Mouse (Mus musculus) fat pad, adult 2 months (tissue): Measurements from ENCODE around the gene 2410004P03Rik.
"Not testable (repeated sequence)": the region's sequence is repeated elsewhere in the genome, so short reads cannot be mapped to it uniquely, and the experiment has no call there.

Experiments used
- DNase-seq: peaks from one replicate; pipeline ENCODE4 v3.0.0-alpha.2; 2011; ENCODE audit warnings: low read depth, low spot score; ENCODE audit errors: extremely low read depth

Gene 2410004P03Rik

GRCm38 (mm10) chr12:17022145-17022544 is 10.6 kb upstream of the 2410004P03Rik start:
- no peak for DNase-seq

GRCm38 (mm10) chr12:17021125-17021524 is 9.6 kb upstream of the 2410004P03Rik start:
- not testable (repeated sequence) for DNase-seq

- DNase-seq: no peak
Measured at GRCm38 (mm10) chr12:17018468-17018867, 6.9 kb upstream of the 2410004P03Rik start.

- DNase-seq: no peak
Measured at GRCm38 (mm10) chr12:17015711-17016110, 4.2 kb upstream of the 2410004P03Rik start.

GRCm38 (mm10) chr12:17012067-17012899 is 756 bp upstream of the 2410004P03Rik start:
- no peak for DNase-seq

- DNase-seq: no peak
Measured at GRCm38 (mm10) chr12:17009466-17009865, 2.1 kb downstream of the 2410004P03Rik start.

- DNase-seq: no peak
Measured at GRCm38 (mm10) chr12:17001211-17001610, 10.3 kb downstream of the 2410004P03Rik start.

- no peak for DNase-seq
Measured at GRCm38 (mm10) chr12:17000628-17001027, 10.9 kb downstream of the 2410004P03Rik start.

- no peak for DNase-seq
Measured at GRCm38 (mm10) chr12:16999739-17000497, 11.6 kb downstream of the 2410004P03Rik start, which contains the start of gene Pqlc3. TSS of gene Pqlc3 (minus strand) at chr12:17000408.

- no peak for DNase-seq
Measured at GRCm38 (mm10) chr12:16999146-16999545, 12.4 kb downstream of the 2410004P03Rik start.

- DNase-seq: no peak
Measured at GRCm38 (mm10) chr12:16996886-16997462, 14.6 kb downstream of the 2410004P03Rik start.

- no peak for DNase-seq
Measured at GRCm38 (mm10) chr12:16996281-16996680, 15.2 kb downstream of the 2410004P03Rik start.

GRCm38 (mm10) chr12:16994291-16994690 is 17.2 kb downstream of the 2410004P03Rik start:
- DNase-seq: no peak

GRCm38 (mm10) chr12:16992355-16992754 is 19.2 kb downstream of the 2410004P03Rik start:
- DNase-seq: no peak

GRCm38 (mm10) chr12:16991376-16991775 is 20.2 kb downstream of the 2410004P03Rik start:
- no peak for DNase-seq

- no peak for DNase-seq
Measured at GRCm38 (mm10) chr12:16985778-16986177, 25.7 kb downstream of the 2410004P03Rik start.

- no peak for DNase-seq
Measured at GRCm38 (mm10) chr12:16977120-16977519, 34.4 kb downstream of the 2410004P03Rik start.

GRCm38 (mm10) chr12:16966811-16967210 is 44.7 kb downstream of the 2410004P03Rik start:
- DNase-seq: no peak

- DNase-seq: no peak
Measured at GRCm38 (mm10) chr12:16963354-16963753, 48.2 kb downstream of the 2410004P03Rik start.

- peak; percentile 4 for DNase-seq
Measured at GRCm38 (mm10) chr12:16958851-16959250, 52.7 kb downstream of the 2410004P03Rik start.
